Mouse (Mus musculus): ENCODE measurements at regions not wholly inside any gene's neighbourhood (a gene's known extent, or its start where the extent isn't known, plus 50 kb on each side); places are given as distances from the start of the nearest gene placed in this dataset.

GRCm38 (mm10) chr15:74461935-74462334, 174.2 kb downstream of the Mroh4 start:
- no peak for DNase-seq

- DNase-seq = no peak
Measured at GRCm38 (mm10) chr15:74459345-74459975, 176.7 kb downstream of the Mroh4 start.

- peak; percentile 72 for DNase-seq
Measured at GRCm38 (mm10) chr15:74458940-74459339, 177.2 kb downstream of the Mroh4 start.

- no peak for DNase-seq
Measured at GRCm38 (mm10) chr15:74457965-74458364, 178.2 kb downstream of the Mroh4 start.

- DNase-seq = no peak
Measured at GRCm38 (mm10) chr15:74456675-74457040, 179.5 kb downstream of the Mroh4 start.

- no peak for DNase-seq
Measured at GRCm38 (mm10) chr15:74455921-74456674, 180.1 kb downstream of the Mroh4 start.

GRCm38 (mm10) chr15:74454543-74454942, 181.6 kb downstream of the Mroh4 start:
- DNase-seq = peak; percentile 83

GRCm38 (mm10) chr15:74453810-74454209, 182.3 kb downstream of the Mroh4 start:
- no peak for DNase-seq

- DNase-seq = peak; percentile 64
Measured at GRCm38 (mm10) chr15:74452426-74452825, 183.7 kb downstream of the Mroh4 start.

GRCm38 (mm10) chr15:74441889-74442288, 194.3 kb downstream of the Mroh4 start:
- no peak for DNase-seq

GRCm38 (mm10) chr15:74426989-74427388, 209.2 kb downstream of the Mroh4 start:
- no peak for DNase-seq

GRCm38 (mm10) chr15:74423001-74423400, 213.2 kb downstream of the Mroh4 start:
- DNase-seq = peak; percentile 44

GRCm38 (mm10) chr15:74420550-74420949, 215.6 kb downstream of the Mroh4 start:
- no peak for DNase-seq

GRCm38 (mm10) chr15:74418635-74419034, 217.5 kb downstream of the Mroh4 start:
- no peak for DNase-seq

GRCm38 (mm10) chr15:74413217-74413616, 222.9 kb downstream of the Mroh4 start:
- DNase-seq = no peak

GRCm38 (mm10) chr15:74412261-74412660, 223.9 kb downstream of the Mroh4 start:
- peak; percentile 26 for DNase-seq

- peak; percentile 22 for DNase-seq
Measured at GRCm38 (mm10) chr15:74411097-74411496, 225.1 kb downstream of the Mroh4 start.

GRCm38 (mm10) chr15:74404866-74405265, 231.3 kb downstream of the Mroh4 start:
- DNase-seq = no peak

- no peak for DNase-seq
Measured at GRCm38 (mm10) chr15:74401275-74401674, 234.9 kb downstream of the Mroh4 start.

- no peak for DNase-seq
Measured at GRCm38 (mm10) chr15:74396029-74396428, 240.1 kb downstream of the Mroh4 start.

GRCm38 (mm10) chr15:74387533-74387932, 248.6 kb downstream of the Mroh4 start:
- DNase-seq = no peak

GRCm38 (mm10) chr15:74382556-74382955, 253.6 kb downstream of the Mroh4 start:
- no peak for DNase-seq

- DNase-seq = no peak
Measured at GRCm38 (mm10) chr15:74379366-74379765, 256.8 kb downstream of the Mroh4 start.

- DNase-seq = no peak
Measured at GRCm38 (mm10) chr15:74369461-74369860, 266.7 kb downstream of the Mroh4 start.

- DNase-seq = no peak
Measured at GRCm38 (mm10) chr15:74347911-74348310, 288.2 kb downstream of the Mroh4 start.
